Mouse (Mus musculus) yolk sac, embryonic 10.5 days (tissue): ENCODE measurements around the gene Rngtt.

ENCODE experiments used
- DNase-seq: peaks from one replicate; pipeline ENCODE4 v3.0.0-alpha.2; 2017; ENCODE audit warnings: low spot score

The Rngtt gene

GRCm38 (mm10) chr4:33514108-33515000, 204.2 kb downstream of the Rngtt start:
- DNase-seq: no peak

- DNase-seq: no peak
Observed at GRCm38 (mm10) chr4:33520196-33520595, 210.1 kb downstream of the Rngtt start.

GRCm38 (mm10) chr4:33520938-33521337, 210.8 kb downstream of the Rngtt start:
- no peak for DNase-seq

- no peak for DNase-seq
Observed at GRCm38 (mm10) chr4:33523774-33524173, 213.7 kb downstream of the Rngtt start.

- no peak for DNase-seq
Observed at GRCm38 (mm10) chr4:33524481-33525141, 214.5 kb downstream of the Rngtt start.

- DNase-seq: no peak
Observed at GRCm38 (mm10) chr4:33525272-33525671, 215.2 kb downstream of the Rngtt start.

- DNase-seq: no peak
Observed at GRCm38 (mm10) chr4:33526092-33526491, 216.0 kb downstream of the Rngtt start.

- DNase-seq: no peak
Observed at GRCm38 (mm10) chr4:33526675-33527074, 216.6 kb downstream of the Rngtt start.

GRCm38 (mm10) chr4:33532596-33532995, 222.5 kb downstream of the Rngtt start:
- no peak for DNase-seq

- no peak for DNase-seq
Observed at GRCm38 (mm10) chr4:33544755-33545576, 234.9 kb downstream of the Rngtt start.

- no peak for DNase-seq
Observed at GRCm38 (mm10) chr4:33545577-33545879, 235.4 kb downstream of the Rngtt start.

- no peak for DNase-seq
Observed at GRCm38 (mm10) chr4:33546278-33546677, 236.2 kb downstream of the Rngtt start.

- no peak for DNase-seq
Observed at GRCm38 (mm10) chr4:33547315-33547929, 237.3 kb downstream of the Rngtt start.

- no peak for DNase-seq
Observed at GRCm38 (mm10) chr4:33549606-33550005, 239.5 kb downstream of the Rngtt start.
